Mouse (Mus musculus) layer of hippocampus, adult 9-11 months (tissue): ENCODE measurements around the gene Mphosph9.

ENCODE experiments used
- DNase-seq: peaks from one replicate; pipeline ENCODE4 v3.0.0; 2022

Gene Mphosph9

DNA sequence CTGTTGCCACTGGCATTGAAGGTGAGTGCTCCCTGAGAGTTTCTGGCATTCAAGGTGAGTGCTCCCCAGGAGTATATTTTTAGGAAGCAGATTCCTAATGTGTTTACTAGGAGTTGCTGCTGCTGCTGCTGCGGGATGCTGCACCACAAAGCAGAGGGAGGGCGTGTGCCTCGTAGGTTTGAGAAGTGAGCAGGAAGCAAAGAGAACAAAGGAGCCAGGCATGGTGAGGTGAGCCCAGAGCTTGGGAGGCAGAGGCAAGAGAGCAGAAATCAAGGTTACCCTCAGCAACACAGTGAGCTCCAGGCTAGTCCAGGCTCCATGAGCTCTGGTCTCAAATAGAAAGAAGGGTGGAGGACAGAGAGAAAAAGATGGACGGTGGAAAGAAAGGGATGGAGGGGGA, 64.5 kb downstream of the Mphosph9 start:
- DNase-seq: no peak

DNA sequence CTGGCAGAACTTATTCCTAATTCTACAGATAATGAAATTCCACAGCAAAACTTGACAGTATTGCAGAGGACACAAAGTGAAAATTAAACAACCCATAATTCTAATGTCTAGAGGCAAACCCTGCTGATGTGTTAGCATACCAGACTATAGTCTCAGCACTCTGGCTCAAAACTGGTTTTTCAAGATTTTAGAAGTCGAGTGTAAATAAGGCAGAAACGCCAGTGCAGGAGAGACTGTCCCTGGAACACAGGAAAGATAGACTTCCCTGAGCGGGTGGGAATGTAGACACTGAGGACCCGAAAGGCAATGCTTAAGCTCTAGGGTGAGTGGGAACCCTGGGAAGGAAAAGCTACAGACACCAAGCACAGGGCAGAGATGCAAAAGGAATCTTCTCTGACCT, 65.7 kb downstream of the Mphosph9 start:
- DNase-seq: no peak

- DNase-seq: no peak
Observed at GRCm38 (mm10) chr5:124259133-124259532, 68.6 kb downstream of the Mphosph9 start.

DNA sequence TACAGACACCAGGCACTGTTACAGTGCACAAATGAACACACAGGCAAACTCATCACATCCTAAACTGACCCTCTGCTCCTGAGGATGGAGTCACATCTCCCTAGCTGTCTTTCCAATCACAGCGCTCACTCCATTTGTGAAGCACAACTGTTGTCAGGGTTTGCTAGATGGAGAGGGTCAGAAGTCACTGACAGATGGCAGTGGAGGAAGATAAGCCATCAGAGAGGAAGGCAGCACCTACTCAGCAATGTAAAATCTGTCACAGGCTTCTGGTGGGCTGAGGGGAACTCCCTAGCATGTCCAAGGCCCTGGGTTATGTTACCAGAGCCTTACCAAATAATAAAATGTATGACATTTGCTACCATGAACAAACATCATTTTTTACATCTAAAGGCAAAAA, 69.7 kb downstream of the Mphosph9 start:
- no peak for DNase-seq

DNA sequence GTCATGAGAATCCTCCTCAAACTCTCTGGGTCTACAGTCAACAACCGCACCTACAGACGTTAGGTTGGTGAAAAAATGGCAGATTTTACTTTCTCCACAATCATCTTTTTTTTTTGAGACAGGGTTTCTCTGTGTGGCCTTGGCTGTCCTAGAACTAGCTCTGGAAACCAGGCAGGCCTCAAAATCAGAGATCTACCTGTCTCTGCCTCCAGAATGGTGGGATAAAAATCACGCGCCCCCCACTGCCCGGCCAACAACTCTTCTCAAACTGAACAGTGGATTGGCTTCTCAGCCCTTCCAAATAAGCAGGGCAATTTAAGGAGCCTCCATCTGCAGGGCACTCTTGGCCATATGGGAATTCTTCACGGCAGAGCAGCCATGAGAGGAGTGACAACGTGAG, 72.6 kb downstream of the Mphosph9 start:
- DNase-seq: no peak

DNA sequence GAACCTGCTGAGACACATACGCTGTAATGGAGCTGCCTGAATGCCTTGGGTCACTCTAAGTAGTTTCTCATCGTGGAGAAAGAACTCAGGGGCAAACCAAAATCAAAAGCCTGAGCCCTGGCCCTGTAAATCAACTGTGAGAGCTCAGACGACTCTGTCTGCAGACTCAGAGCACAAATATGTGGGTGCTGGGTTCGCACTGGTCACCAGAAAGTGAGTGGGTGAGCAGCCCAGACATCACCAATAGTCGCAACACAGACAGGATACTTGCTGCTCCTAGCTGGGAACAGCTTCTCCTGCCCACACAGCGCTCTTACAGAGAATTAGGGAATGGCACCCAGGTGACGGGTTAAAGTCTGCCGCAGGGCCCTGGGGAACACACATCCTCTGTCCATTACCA, 74.2 kb downstream of the Mphosph9 start:
- no peak for DNase-seq

- DNase-seq: peak; percentile 34
Observed at GRCm38 (mm10) chr5:124252580-124253320, 75.0 kb downstream of the Mphosph9 start.

GRCm38 (mm10) chr5:124251070-124251469, 76.7 kb downstream of the Mphosph9 start:
- DNase-seq: no peak

DNA sequence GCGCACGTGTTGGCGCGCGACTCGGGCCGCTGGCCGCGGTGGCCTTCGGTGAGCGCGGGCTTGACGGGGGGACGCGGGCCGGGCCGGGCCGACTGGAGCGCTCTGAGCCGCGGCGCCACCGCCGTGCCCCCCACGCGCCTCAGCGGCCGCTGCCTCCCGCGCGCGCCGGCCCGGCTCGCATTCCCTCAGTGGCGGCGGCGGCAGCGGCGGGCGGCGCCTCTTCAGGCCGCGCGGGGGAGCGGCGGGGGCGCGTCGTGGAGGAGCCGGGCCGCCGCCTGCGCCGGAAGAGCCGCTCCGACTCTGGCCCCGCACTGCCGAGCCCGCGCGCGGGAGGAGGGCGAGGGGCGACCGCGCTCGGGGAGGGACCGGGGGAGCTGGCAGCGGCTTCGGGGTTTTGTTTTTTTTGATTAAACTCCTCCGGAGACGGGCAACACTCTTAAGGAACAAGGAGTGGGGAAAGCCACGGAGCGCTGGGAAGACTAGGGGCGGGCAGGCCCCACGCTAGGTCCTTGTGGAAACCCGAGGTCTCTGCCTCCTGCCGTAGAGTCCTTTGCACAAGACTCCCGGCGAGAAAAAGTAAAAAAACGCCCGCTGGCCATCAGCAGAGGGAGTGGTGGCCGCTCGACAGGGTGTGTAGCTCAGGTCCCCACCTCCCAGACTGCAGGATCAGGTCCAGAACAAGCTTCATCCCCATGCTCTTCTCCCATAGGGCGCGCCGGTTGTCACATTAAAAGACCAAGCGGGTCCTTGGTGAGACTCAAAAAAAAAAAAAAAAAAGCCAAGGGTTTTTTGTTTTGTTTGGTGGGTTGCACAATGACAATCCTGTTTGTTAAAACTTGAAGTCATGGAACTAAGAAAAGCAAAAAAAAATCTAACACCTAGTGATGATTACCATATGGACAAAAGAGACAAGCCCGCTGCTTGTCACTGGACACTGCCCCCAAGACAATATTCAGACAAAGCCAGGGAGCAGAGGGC, 77.9 kb downstream of the Mphosph9 start, which contains the start of gene Pitpnm2:
Pitpnm2 (minus strand) TSS at position 147 of the 978 bp plus-strand sequence.
- DNase-seq: no peak

GRCm38 (mm10) chr5:124248845-124249613, 78.7 kb downstream of the Mphosph9 start:
- DNase-seq: no peak

GRCm38 (mm10) chr5:124247986-124248626, 79.7 kb downstream of the Mphosph9 start:
- no peak for DNase-seq

DNA sequence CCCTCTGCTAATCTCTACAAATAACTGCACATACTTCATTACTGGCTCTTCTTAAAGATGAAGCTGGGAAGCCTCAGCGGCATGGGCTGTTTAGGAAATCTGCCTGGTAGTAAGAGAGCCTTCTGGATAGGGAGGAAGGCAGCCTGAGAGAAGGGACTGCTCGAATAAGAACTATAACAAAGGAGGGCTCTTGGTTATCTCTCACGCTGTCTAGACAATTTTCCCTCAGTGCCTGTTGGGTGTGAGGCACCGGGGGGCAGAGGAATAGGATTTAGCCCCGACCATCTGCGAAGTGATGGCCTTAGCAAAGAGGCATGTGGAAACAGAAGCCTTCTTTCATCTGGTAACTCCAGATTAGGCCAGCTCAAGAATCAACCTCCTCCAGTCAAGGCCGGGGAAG, 80.5 kb downstream of the Mphosph9 start:
- no peak for DNase-seq

GRCm38 (mm10) chr5:124244885-124245284, 82.9 kb downstream of the Mphosph9 start:
- no peak for DNase-seq

DNA sequence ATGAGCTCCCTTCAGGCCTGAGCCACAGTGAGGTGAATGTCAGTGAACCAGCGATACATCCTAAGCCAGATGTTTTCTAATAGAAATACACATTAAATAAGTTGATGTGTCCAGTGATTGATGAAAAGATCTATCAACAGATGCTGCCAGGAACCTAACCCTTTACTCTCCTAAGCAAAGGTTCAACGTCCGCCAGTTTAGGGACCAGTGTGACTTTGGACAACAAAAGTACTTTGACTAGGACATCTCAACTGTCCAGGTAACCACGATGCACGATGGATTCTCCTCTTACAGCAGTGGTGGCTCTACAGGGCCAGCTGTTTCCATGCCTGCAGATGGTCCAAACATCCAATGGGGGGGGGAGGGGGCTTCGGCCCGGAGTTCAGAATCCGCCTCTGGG, 83.3 kb downstream of the Mphosph9 start:
- no peak for DNase-seq

- DNase-seq: no peak
Observed at GRCm38 (mm10) chr5:124243236-124243901, 84.4 kb downstream of the Mphosph9 start.

GRCm38 (mm10) chr5:124241686-124242444, 85.9 kb downstream of the Mphosph9 start:
- peak; percentile 73 for DNase-seq

DNA sequence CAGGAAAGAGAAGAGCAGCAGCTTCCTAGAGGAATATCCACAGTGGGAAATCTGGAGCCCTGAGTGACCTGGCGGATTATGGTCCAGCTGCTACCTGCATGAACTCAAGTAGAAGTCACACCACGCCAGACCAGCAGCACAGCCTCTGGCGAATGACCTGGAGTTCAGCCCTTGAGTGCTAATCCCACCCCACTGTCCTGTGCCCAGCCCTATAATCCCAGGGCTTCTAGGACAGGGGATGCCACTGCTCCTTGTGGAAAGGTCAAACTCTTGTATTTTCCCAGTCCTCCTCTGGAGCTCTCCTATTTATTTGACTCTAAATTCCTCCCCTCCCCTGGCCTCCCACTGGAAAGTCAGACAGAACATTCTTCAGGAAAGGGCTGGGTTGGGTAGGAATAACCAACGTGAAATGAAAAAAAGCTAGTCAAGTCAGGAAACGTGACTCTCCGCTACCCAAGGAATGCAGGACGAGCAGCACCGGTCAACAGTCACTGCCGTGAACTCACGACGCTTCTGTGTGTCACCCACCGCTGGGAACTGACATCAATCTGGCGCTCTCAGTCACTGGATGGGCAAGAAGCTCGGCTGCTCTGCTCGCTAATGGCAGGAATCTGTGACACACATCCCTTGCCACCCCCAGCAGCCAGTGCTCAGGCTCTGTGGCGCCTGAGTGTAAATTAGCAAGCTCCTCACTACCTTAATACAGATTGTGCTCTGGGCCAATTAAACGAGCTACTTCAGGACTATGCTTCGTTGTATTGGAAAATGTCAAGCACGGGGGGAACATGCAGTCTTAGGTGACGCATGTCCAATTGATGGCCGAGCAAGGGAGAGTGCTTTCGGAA, 86.7 kb downstream of the Mphosph9 start:
- DNase-seq: no peak

- DNase-seq: no peak
Observed at GRCm38 (mm10) chr5:124236180-124236579, 91.6 kb downstream of the Mphosph9 start.

DNA sequence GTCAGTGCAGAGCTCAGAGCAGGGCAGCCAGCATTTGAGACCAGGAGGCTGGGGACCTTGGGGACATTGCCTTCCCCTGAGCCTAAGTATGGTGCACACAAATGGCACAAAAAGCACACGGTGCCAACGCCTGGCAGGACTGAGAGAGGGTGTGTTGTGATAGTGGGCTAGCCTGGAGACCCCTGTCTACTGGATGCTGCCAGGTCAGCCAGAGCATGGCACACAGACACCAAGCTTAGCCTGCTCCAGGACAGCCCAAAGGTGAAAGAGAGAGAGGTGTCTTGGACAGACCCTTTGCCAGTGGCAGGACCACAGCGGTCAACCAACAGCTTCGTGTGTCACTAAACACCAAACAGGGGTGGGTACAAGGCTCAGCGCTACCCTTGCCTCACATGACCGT, 93.0 kb downstream of the Mphosph9 start:
- no peak for DNase-seq
